Mouse (Mus musculus) naive thymus-derived CD4-positive, alpha-beta T cell, adult 2 months (primary cell): ENCODE data around the gene D17H6S53E.

Source experiments
- DNase-seq: peaks from one replicate; pipeline ENCODE4 v3.0.0-alpha.2; 2011; ENCODE audit warnings: low read depth

Gene D17H6S53E

GRCm38 (mm10) chr17:35126206-35126611, at the start of gene D17H6S53E:
D17H6S53E (plus strand) TSS chr17:35126373.
- peak; percentile 82 for DNase-seq

GRCm38 (mm10) chr17:35076507-35077176, 49.5 kb upstream of the D17H6S53E start, which contains the start of gene Ly6g6e:
Ly6g6e (plus strand) TSS chr17:35076902.
- no peak for DNase-seq

- DNase-seq: no peak
Observed at GRCm38 (mm10) chr17:35077285-35077684, 48.9 kb upstream of the D17H6S53E start.

GRCm38 (mm10) chr17:35077786-35078233, 48.4 kb upstream of the D17H6S53E start, which contains the start of gene Ly6g6d:
Ly6g6d (minus strand) TSS chr17:35078065.
- no peak for DNase-seq

GRCm38 (mm10) chr17:35079778-35080177, 46.4 kb upstream of the D17H6S53E start:
- no peak for DNase-seq

GRCm38 (mm10) chr17:35080248-35080647, 45.9 kb upstream of the D17H6S53E start:
- DNase-seq: no peak

- DNase-seq: no peak
Observed at GRCm38 (mm10) chr17:35080710-35081109, 45.5 kb upstream of the D17H6S53E start.

GRCm38 (mm10) chr17:35082841-35083576, 43.2 kb upstream of the D17H6S53E start:
- DNase-seq: no peak

- DNase-seq: no peak
Observed at GRCm38 (mm10) chr17:35083929-35084497, 42.2 kb upstream of the D17H6S53E start.

GRCm38 (mm10) chr17:35085208-35085865, 40.8 kb upstream of the D17H6S53E start, which contains the start of gene Ly6g6f:
Ly6g6f (minus strand) TSS chr17:35085610.
- DNase-seq: no peak

- DNase-seq: peak; percentile 35
Observed at GRCm38 (mm10) chr17:35088151-35088550, 38.0 kb upstream of the D17H6S53E start.

- DNase-seq: peak; percentile 97
Observed at GRCm38 (mm10) chr17:35088825-35089644, 37.1 kb upstream of the D17H6S53E start, which contains the start of gene Abhd16a. Abhd16a (plus strand) TSS chr17:35089263.

GRCm38 (mm10) chr17:35090166-35090932, 35.8 kb upstream of the D17H6S53E start:
- DNase-seq: peak; percentile 30

GRCm38 (mm10) chr17:35092403-35093198, 33.6 kb upstream of the D17H6S53E start:
- no peak for DNase-seq

- DNase-seq: no peak
Observed at GRCm38 (mm10) chr17:35094475-35095365, 31.5 kb upstream of the D17H6S53E start.

- no peak for DNase-seq
Observed at GRCm38 (mm10) chr17:35096597-35096996, 29.6 kb upstream of the D17H6S53E start.

- no peak for DNase-seq
Observed at GRCm38 (mm10) chr17:35097164-35097655, 29.0 kb upstream of the D17H6S53E start.

GRCm38 (mm10) chr17:35100196-35100765, 25.9 kb upstream of the D17H6S53E start:
- no peak for DNase-seq
